Mouse (Mus musculus) thymus, postnatal 14 days (tissue): ENCODE results near the gene Nr1h4.
A peak's percentile ranks its signal among the peaks of the same experiment; 100 is the strongest.

Experiments
- DNase-seq: peaks from one replicate; pipeline ENCODE4 v3.0.0; 2021

The Nr1h4 gene

DNA sequence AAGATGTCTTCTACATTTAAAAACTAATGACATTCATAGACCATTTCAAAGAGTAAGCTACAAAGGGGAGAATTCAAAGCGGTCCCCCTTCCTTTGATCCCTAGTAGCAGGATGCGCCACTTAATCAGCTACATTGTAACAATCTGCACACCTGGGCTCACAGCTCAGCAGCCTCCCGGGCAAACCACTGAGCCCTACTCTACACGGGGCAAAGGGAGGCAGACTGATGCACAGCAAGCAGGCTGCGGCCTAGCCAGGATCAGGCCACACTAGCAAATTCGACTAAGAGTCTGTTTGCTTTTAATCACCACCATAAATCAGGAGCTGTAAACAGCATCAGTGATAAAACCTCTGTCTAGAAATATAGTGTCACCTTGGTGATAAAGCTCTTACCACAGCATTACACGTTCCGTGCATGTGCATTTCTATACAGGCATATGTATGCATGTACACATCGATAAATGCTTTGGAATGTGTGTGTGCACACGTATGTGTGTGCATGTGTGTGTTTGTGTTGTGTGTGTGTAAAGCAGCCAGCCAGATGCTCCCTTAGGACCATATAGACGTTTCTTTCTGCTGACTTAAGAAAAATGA is 108.5 kb downstream of the Nr1h4 start:
- peak; percentile 52 for DNase-seq

DNA sequence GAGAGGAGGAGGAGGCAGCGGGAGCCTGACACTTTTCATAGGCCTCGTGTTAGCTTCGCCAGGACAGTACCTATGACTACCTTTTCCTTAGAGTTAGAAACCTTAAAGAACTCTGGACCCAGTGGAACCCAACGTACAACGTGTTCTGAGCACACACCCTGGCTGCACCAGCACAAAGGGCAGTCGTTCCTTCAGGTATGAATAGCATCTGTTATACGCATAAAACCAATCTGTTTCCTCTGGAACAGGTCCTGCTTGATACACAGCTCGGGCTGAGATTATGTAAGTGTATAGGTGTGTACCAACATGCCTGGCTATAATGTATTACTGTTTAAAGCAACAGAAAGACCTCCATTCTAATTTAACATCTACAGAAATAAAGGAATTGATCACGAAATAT is 109.2 kb downstream of the Nr1h4 start:
- no peak for DNase-seq

DNA sequence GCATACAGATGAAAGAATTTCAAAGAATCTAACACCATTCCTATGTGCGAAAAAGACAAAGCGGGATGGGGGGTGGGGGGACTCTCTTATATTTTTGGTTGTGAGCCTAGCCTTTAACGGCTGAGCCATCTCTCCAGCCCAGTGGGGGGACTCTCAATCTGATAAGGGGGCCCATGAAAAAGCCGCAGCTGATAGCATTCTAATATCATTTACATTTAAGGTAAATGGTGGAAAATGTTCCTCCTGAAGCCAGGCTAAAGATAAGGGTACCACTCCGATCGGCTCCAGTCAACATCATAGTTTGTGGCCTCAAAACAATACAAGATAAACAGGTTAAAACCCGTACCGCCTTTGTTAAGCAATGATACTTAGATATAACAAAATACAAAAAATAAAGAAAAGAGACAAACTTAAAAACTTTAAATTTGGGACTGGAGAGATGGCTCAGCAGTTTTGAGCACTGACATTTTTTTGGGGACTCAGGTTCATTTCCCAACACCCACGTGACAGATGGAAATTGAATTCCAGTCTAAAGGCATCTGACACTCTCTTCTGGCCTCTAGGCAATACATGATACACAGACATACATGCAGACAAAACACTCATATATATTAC is 110.1 kb downstream of the Nr1h4 start:
- DNase-seq = no peak

DNA sequence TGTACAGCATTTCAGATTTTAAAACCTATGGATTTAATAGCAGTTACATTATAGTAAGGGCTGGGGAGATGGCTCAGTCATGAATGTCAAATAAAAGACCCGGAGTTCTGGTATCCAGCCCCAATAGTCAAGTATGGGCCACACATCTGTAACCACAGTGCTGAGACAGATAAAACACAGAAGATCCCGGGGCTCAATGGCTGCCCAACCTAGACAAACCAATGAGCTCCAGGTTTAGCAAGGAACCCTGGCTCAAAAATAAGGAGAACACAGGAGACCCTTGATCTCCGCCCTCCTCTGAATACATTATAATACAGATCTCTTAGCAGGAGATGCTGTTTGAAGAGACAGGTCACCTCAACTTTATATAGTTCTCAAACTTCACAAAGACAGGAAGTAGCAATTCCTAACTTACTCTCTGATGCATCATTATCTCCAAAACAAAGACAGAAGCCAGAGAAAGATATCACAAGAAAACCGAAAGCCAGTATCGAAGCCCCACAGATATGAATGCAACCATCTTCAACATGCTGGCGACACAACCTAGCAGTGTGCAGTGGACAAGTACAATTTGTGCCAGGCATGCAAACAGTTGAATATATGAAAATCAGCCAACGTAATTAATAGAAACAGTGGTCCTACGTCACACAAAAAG is 110.8 kb downstream of the Nr1h4 start:
- no peak for DNase-seq

DNA sequence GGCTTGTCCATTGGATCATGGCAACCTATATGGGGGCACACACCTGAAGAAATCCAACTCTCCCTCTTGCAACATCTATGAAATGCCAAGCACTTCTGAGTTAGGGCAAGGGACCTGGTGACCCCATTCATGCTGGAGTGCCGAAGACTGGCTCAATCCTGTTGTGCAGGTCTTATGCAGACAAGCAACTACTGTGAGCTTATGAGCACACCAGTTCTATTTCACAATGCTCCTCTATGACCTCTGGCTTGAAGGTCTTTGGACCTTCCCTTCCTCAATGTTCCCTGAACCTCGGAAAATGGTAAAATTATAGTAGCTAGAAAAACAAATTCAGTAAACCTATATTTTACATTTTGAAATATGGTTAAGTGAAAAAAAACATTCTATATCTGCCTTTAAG is 115.4 kb downstream of the Nr1h4 start:
- no peak for DNase-seq

DNA sequence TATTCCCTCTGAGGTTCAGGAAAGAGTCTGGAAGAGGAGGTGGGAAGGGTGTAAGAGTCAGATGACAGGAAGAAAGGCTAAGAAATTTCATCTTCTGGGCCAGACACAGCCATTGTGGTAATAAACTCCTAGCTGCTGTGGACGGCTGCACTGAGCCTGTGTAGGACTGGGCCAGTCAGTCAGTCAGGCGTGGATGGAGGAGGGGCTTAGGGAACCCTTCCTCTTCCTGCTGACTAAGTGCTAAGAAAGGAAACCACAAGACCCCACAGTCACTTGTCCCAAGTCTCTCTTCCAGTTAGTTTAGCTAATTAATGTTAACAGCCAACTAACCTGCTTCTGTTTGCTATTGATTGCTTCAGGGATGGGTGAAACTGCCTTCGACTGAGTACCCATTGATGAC is 117.9 kb downstream of the Nr1h4 start:
- no peak for DNase-seq

DNA sequence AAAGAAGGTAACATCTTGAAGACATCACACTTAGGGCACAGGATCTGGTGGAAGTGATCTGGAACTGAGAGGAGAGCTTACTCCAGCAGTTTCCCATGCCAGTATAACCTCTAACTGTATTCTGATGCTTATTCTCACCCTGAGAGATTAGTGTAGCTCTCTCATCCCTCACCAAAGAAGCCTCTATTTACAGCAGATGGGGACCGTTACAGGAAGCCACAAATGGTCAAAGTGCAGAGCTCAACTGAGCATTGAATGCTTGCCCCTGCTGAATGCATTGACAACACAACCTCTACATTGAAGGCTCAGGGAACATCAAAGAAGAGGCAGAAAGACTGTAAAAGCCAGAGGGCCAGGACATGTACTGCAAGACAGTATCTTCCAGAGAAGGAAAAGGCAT is 125.8 kb downstream of the Nr1h4 start:
- no peak for DNase-seq

DNA sequence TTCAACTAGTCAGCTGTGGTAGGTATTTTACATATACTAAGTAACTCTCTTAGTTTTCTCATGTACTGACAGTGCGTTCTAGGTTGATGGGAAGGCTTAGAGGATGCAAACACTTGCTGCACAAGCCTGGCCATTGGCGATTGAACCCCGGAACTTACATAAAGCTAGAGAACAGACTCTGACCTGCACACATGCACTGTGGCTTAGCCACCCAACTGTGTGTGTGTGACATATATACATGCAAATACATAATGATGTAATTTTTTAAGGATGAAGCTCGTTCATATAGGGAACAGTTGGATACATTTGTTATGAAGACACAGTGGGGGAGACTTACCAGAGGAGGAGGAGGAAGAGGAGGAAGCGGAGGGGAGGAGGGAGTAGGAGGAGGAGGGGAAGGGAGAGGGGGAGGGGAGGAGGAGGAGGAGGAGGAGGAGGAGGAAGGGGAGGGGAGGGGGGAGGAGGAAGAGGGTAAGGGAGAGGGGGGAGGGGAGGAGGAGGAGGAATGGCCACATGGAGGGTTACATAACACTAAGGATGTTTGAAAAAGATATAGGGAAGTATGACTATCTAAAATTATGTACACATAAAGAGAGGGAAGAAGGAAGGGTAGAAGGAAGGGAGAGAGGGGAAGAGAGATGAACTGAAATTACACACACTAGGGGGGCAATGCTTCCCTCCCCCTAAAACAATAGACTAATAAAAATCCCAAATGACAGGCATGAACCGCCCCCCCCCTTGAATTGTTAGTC is 126.5 kb downstream of the Nr1h4 start:
- no peak for DNase-seq

DNA sequence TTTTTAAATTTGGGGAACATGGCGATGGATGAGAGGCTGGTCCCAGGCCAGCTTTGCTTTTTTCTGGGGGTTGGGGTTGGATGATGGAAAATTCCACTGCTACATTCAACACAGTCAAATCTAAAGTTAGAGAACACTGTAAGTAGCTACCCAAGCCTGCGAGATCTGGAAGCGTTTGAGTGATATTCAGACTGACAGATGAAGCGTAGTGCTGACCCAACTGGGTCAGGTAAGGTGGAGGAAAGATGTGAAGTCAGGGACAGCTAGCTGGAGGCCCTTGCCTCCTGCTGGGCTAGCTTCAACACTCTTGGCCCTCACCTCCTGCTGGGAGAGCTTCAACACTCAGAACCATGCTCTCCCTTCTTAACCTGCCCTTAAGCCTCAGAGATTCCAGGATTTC is 128.4 kb downstream of the Nr1h4 start:
- DNase-seq = no peak
